Mouse (Mus musculus) liver, embryonic 12.5 days (tissue): ENCODE data around the gene Nrxn3. TPM values are rescaled to one million over a fixed set of nuclear protein-coding genes. Genes with fewer than 3 reads are reported as not detected.

Source experiments
- ATAC-seq: fragments of 200-750 bp; cut with Nextera tagmentation; 2 replicates; pipeline ENCODE4 v1.8.0; 2017; ENCODE audit warnings: moderate number of reproducible peaks, mild to moderate bottlenecking, moderate library complexity
- H3K27ac ChIP-seq: fragments of 300-500 bp; sonication (generic); 2 replicates; pipeline ENCODE4 v1.5.1; 2016; ENCODE audit warnings: mild to moderate bottlenecking
- H3K27me3 ChIP-seq: fragments of 300-500 bp; sonication (generic); replicated peaks from 2 replicates; pipeline ENCODE4 v1.6.1; 2016; ENCODE audit warnings: mild to moderate bottlenecking, moderate library complexity
- H3K36me3 ChIP-seq: fragments of 300-500 bp; sonication (generic); 2 replicates; pipeline ENCODE4 v1.6.1; 2016; ENCODE audit warnings: mild to moderate bottlenecking, moderate library complexity
- H3K4me1 ChIP-seq: fragments of 300-500 bp; sonication (generic); 2 replicates; pipeline ENCODE4 v1.6.1; 2016
- H3K4me2 ChIP-seq: fragments of 300-500 bp; sonication (generic); 2 replicates; pipeline ENCODE4 v1.6.1; 2016; ENCODE audit warnings: mild to moderate bottlenecking, moderate library complexity
- H3K4me3 ChIP-seq: fragments of 300-500 bp; sonication (generic); 2 replicates; pipeline ENCODE4 v1.5.1; 2016; ENCODE audit warnings: mild to moderate bottlenecking, moderate library complexity
- H3K9ac ChIP-seq: fragments of 300-500 bp; sonication (generic); 2 replicates; pipeline ENCODE4 v1.6.1; 2016; ENCODE audit warnings: mild to moderate bottlenecking, moderate library complexity
- H3K9me3 ChIP-seq: fragments of 300-500 bp; sonication (generic); replicated peaks from 2 replicates; pipeline ENCODE4 v1.6.1; 2016; ENCODE audit warnings: mild to moderate bottlenecking, moderate library complexity
- WGBS: fragments of 180-500 bp; shearing (Covaris S2); methylation state at CpG from one replicate; pipeline ENCODE4 v1.1.7; 2016; ENCODE audit not compliant: insufficient replicate concordance; 5-methylcytosine and 5-hydroxymethylcytosine counted together
- polyA plus RNA-seq: library from polyadenylated mRNA; unstranded; fragments of >200 nt; fragmentation: Nextera tagmentation; extraction: Ambion mirVana; gene quantifications from 2 replicates; pipeline ENCODE4 v1.2.1, GENCODE M21; 2016

The Nrxn3 gene
- polyA plus RNA-seq, 1 experiment from 2014 or later = 1.4 TPM

GRCm38 (mm10) chr12:89097561-89097960 lies 374.9 kb downstream of the Nrxn3 start:
- no peaks in the 10 kb centered on the region for H3K27me3 ChIP-seq
- WGBS = 55% methylated on average over 2 of the region's 2 CpGs
- no peak overlapping the region for H3K27ac ChIP-seq
- no peak for ATAC-seq
- no peak overlapping the region for H3K4me3 ChIP-seq
- H3K9ac ChIP-seq = no peak overlapping the region
- H3K4me2 ChIP-seq = no peak overlapping the region
- H3K9me3 ChIP-seq = no peaks in the 10 kb centered on the region
- no peaks in the 10 kb centered on the region for H3K36me3 ChIP-seq
- H3K4me1 ChIP-seq = no peaks in the 10 kb centered on the region

GRCm38 (mm10) chr12:89106029-89106733 lies 383.5 kb downstream of the Nrxn3 start:
- no peaks in the 10 kb centered on the region for H3K36me3 ChIP-seq
- no peaks in the 10 kb centered on the region for H3K9me3 ChIP-seq
- H3K27me3 ChIP-seq = no peaks in the 10 kb centered on the region
- H3K4me2 ChIP-seq = no peak overlapping the region
- H3K4me1 ChIP-seq = no peaks in the 10 kb centered on the region
- 11% methylated on average over 9 of the region's 9 CpGs for WGBS
- H3K4me3 ChIP-seq = no peak overlapping the region
- H3K9ac ChIP-seq = no peak overlapping the region
- no peak overlapping the region for H3K27ac ChIP-seq
- peak; percentile 54; the same call in 1 of the 2 replicates for ATAC-seq

- H3K27me3 ChIP-seq = no peaks in the 10 kb centered on the region
- H3K4me1 ChIP-seq = no peaks in the 10 kb centered on the region
- H3K9me3 ChIP-seq = no peaks in the 10 kb centered on the region
- no peak overlapping the region for H3K4me2 ChIP-seq
- ATAC-seq = no peak
- 35% methylated on average over 6 of the region's 6 CpGs for WGBS
- H3K36me3 ChIP-seq = no peaks in the 10 kb centered on the region
- H3K9ac ChIP-seq = no peak overlapping the region
- H3K27ac ChIP-seq = no peak overlapping the region
- no peak overlapping the region for H3K4me3 ChIP-seq
Observed at GRCm38 (mm10) chr12:89106881-89107584, 384.4 kb downstream of the Nrxn3 start.

- Histone ChIP-seq H3K9ac (no peak overlapping the region), H3K36me3 (no peaks in the 10 kb centered on the region), H3K27me3 (no peaks in the 10 kb centered on the region), H3K4me3 (no peak overlapping the region), H3K27ac (no peak overlapping the region), H3K9me3 (no peaks in the 10 kb centered on the region), H3K4me1 (no peaks in the 10 kb centered on the region), H3K4me2 (no peak overlapping the region)
- no peak for ATAC-seq
- WGBS = 57% methylated on average over 7 of the region's 7 CpGs
Observed at GRCm38 (mm10) chr12:89109779-89110335, 387.2 kb downstream of the Nrxn3 start.

GRCm38 (mm10) chr12:89128602-89129001 lies 405.9 kb downstream of the Nrxn3 start:
- H3K4me2 ChIP-seq = no peak overlapping the region
- H3K4me1 ChIP-seq = no peaks in the 10 kb centered on the region
- no peak overlapping the region for H3K27ac ChIP-seq
- no peak overlapping the region for H3K9ac ChIP-seq
- H3K4me3 ChIP-seq = no peak overlapping the region
- WGBS = 58% methylated on average over 4 of the region's 4 CpGs
- no peaks in the 10 kb centered on the region for H3K27me3 ChIP-seq
- no peaks in the 10 kb centered on the region for H3K36me3 ChIP-seq
- ATAC-seq = no peak
- no peaks in the 10 kb centered on the region for H3K9me3 ChIP-seq

GRCm38 (mm10) chr12:89129139-89129907 lies 406.6 kb downstream of the Nrxn3 start:
- Histone ChIP-seq H3K27ac (no peak overlapping the region), H3K27me3 (no peaks in the 10 kb centered on the region), H3K9me3 (no peaks in the 10 kb centered on the region), H3K4me2 (no peak overlapping the region), H3K9ac (no peak overlapping the region), H3K4me3 (no peak overlapping the region), H3K36me3 (no peaks in the 10 kb centered on the region), H3K4me1 (no peaks in the 10 kb centered on the region)
- WGBS = 57% methylated on average over 9 of the region's 9 CpGs
- no peak for ATAC-seq

- WGBS = 54% methylated on average over 2 of the region's 2 CpGs
- no peak overlapping the region for H3K4me3 ChIP-seq
- no peak overlapping the region for H3K27ac ChIP-seq
- H3K9me3 ChIP-seq = no peaks in the 10 kb centered on the region
- no peak for ATAC-seq
- no peak overlapping the region for H3K4me2 ChIP-seq
- H3K27me3 ChIP-seq = no peaks in the 10 kb centered on the region
- no peaks in the 10 kb centered on the region for H3K36me3 ChIP-seq
- H3K9ac ChIP-seq = no peak overlapping the region
- H3K4me1 ChIP-seq = no peaks in the 10 kb centered on the region
Observed at GRCm38 (mm10) chr12:89134333-89134732, 411.7 kb downstream of the Nrxn3 start.

GRCm38 (mm10) chr12:89134774-89135307 lies 412.2 kb downstream of the Nrxn3 start:
- Histone ChIP-seq H3K4me2 (no peak overlapping the region), H3K27me3 (no peaks in the 10 kb centered on the region), H3K4me3 (no peak overlapping the region), H3K9ac (no peak overlapping the region), H3K9me3 (no peaks in the 10 kb centered on the region), H3K36me3 (no peaks in the 10 kb centered on the region), H3K27ac (no peak overlapping the region), H3K4me1 (no peaks in the 10 kb centered on the region)
- ATAC-seq = no peak
- WGBS = 55% methylated on average over 8 of the region's 8 CpGs

GRCm38 (mm10) chr12:89148974-89149411 lies 426.3 kb downstream of the Nrxn3 start:
- H3K9me3 ChIP-seq = no peaks in the 10 kb centered on the region
- no peaks in the 10 kb centered on the region for H3K36me3 ChIP-seq
- no peak overlapping the region for H3K27ac ChIP-seq
- H3K4me3 ChIP-seq = no peak overlapping the region
- no peak for ATAC-seq
- no peaks in the 10 kb centered on the region for H3K27me3 ChIP-seq
- H3K4me1 ChIP-seq = no peaks in the 10 kb centered on the region
- H3K9ac ChIP-seq = no peak overlapping the region
- WGBS = 16% methylated on average over 3 of the region's 3 CpGs
- no peak overlapping the region for H3K4me2 ChIP-seq

- Histone ChIP-seq H3K4me1 (no peaks in the 10 kb centered on the region), H3K9ac (no peak overlapping the region), H3K27ac (no peak overlapping the region), H3K4me2 (no peak overlapping the region), H3K36me3 (no peaks in the 10 kb centered on the region), H3K9me3 (no peaks in the 10 kb centered on the region), H3K4me3 (no peak overlapping the region), H3K27me3 (no peaks in the 10 kb centered on the region)
- ATAC-seq = no peak
- WGBS = 40% methylated on average over 2 of the region's 2 CpGs
Observed at GRCm38 (mm10) chr12:89149455-89149854, 426.8 kb downstream of the Nrxn3 start.

GRCm38 (mm10) chr12:89156086-89156757 lies 433.5 kb downstream of the Nrxn3 start:
- no peak overlapping the region for H3K4me2 ChIP-seq
- H3K9me3 ChIP-seq = 0 out of 2 replicates have a peak, but pooled peaks cover 3% of the 10 kb centered on the region
- no peaks in the 10 kb centered on the region for H3K36me3 ChIP-seq
- no peak overlapping the region for H3K27ac ChIP-seq
- no peak overlapping the region for H3K4me3 ChIP-seq
- ATAC-seq = no peak
- no peaks in the 10 kb centered on the region for H3K4me1 ChIP-seq
- WGBS = 61% methylated on average over 9 of the region's 9 CpGs
- no peak overlapping the region for H3K9ac ChIP-seq
- H3K27me3 ChIP-seq = no peaks in the 10 kb centered on the region
